Mouse (Mus musculus) brain, adult 2 months (tissue): ENCODE measurements at regions not wholly inside any gene's neighbourhood (a gene's known extent, or its start where the extent isn't known, plus 50 kb on each side); places are given as distances from the start of the nearest gene placed in this dataset.

ENCODE experiments used
- DNase-seq: peaks from one replicate; pipeline ENCODE4 v3.0.0; 2011; ENCODE audit warnings: low read depth, low spot score

GRCm38 (mm10) chr8:87282511-87282910 lies 189.9 kb downstream of the Cbln1 start:
- DNase-seq = no peak

GRCm38 (mm10) chr8:87273328-87273727 lies 199.1 kb downstream of the Cbln1 start:
- peak; percentile 36 for DNase-seq

GRCm38 (mm10) chr8:87270525-87271187 lies 201.8 kb downstream of the Cbln1 start:
- no peak for DNase-seq

- DNase-seq = peak; percentile 19
Measured at GRCm38 (mm10) chr8:87268159-87268558, 204.2 kb downstream of the Cbln1 start.

GRCm38 (mm10) chr8:87264999-87265398 lies 207.4 kb downstream of the Cbln1 start:
- no peak for DNase-seq

- peak; percentile 17 for DNase-seq
Measured at GRCm38 (mm10) chr8:87260305-87260704, 212.1 kb downstream of the Cbln1 start.

GRCm38 (mm10) chr8:87242681-87243080 lies 229.7 kb downstream of the Cbln1 start:
- peak; percentile 59 for DNase-seq

GRCm38 (mm10) chr8:87237181-87237580 lies 235.2 kb downstream of the Cbln1 start:
- no peak for DNase-seq

GRCm38 (mm10) chr8:87236438-87236837 lies 236.0 kb downstream of the Cbln1 start:
- peak; percentile 59 for DNase-seq

GRCm38 (mm10) chr8:87235341-87236075 lies 236.9 kb downstream of the Cbln1 start:
- peak; percentile 92 for DNase-seq

GRCm38 (mm10) chr8:87234336-87234735 lies 238.1 kb downstream of the Cbln1 start:
- peak; percentile 88 for DNase-seq

- peak; percentile 99 for DNase-seq
Measured at GRCm38 (mm10) chr8:87233805-87234331, 238.5 kb downstream of the Cbln1 start.

GRCm38 (mm10) chr8:87231762-87232161 lies 240.6 kb downstream of the Cbln1 start:
- DNase-seq = peak; percentile 44

GRCm38 (mm10) chr8:87230096-87230495 lies 242.3 kb downstream of the Cbln1 start:
- DNase-seq = peak; percentile 35

GRCm38 (mm10) chr8:87229182-87229581 lies 243.2 kb downstream of the Cbln1 start:
- no peak for DNase-seq

- peak; percentile 99 for DNase-seq
Measured at GRCm38 (mm10) chr8:87228777-87229176, 243.6 kb downstream of the Cbln1 start.

- peak; percentile 85 for DNase-seq
Measured at GRCm38 (mm10) chr8:87225504-87226425, 246.6 kb downstream of the Cbln1 start.

- DNase-seq = peak; percentile 71
Measured at GRCm38 (mm10) chr8:87220581-87220980, 251.8 kb downstream of the Cbln1 start.

GRCm38 (mm10) chr8:87218956-87219482 lies 253.4 kb downstream of the Cbln1 start:
- peak; percentile 80 for DNase-seq

GRCm38 (mm10) chr8:87214962-87215361 lies 257.4 kb downstream of the Cbln1 start:
- no peak for DNase-seq

- peak; percentile 32 for DNase-seq
Measured at GRCm38 (mm10) chr8:87210546-87210945, 261.9 kb downstream of the Cbln1 start.
